Mouse (Mus musculus) large intestine, adult 2 months (tissue): Measurements from ENCODE around the gene Dnah11. TPM values are rescaled to one million over a fixed set of nuclear protein-coding genes. Genes with fewer than 3 reads are reported as not detected.
A peak's percentile ranks its signal among the peaks of the same experiment; 100 is the strongest.
"Not testable (repeated sequence)": the region's sequence is repeated elsewhere in the genome, so short reads cannot be mapped to it uniquely, and the experiment has no call there.

Source experiments
- DNase-seq: peaks from one replicate; pipeline ENCODE4 v3.0.0-alpha.2; 2012; ENCODE audit warnings: low read depth, low spot score
- WGBS: fragments of 180-500 bp; shearing (Covaris S2); methylation state at CpG from one replicate; pipeline ENCODE4 v1.1.7; 2018; 5-methylcytosine and 5-hydroxymethylcytosine counted together
- polyA plus RNA-seq: library from polyadenylated mRNA; depleted of rRNA; stranded (reverse); fragments of >200 nt; gene quantifications from 2 replicates; pipeline ENCODE4 v1.2.3, GENCODE M21; 2012

The Dnah11 gene
- polyA plus RNA-seq, 1 experiment, result 0.01 TPM

GRCm38 (mm10) chr12:118011921-118012320 is 186.9 kb downstream of the Dnah11 start:
- WGBS, result 82% methylated on average over 8 of the region's 8 CpGs

DNA sequence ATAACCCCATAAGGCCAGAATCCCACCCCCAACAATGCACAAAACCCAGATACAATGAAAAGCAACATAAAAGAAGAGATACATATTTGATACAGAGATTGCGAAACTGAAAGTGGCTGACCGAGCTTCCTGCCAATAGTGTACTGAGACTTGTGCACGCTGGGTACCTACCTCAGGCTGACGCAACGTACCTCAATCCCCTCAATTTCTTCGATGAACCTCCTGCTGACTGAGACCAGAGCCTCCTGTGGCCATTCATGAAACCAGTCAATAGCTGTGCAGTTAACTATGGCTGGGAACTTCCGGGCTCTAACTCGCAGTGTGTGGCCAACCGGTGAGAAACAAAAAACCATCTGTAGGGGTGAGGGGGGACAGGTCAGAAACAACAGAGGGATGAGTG is 203.9 kb downstream of the Dnah11 start:
- 59% methylated on average over 9 of the region's 9 CpGs for WGBS
- DNase-seq, result no peak

More at GRCm38 (mm10) chr12:118011921-118012320, 186.9 kb downstream of the Dnah11 start:
- DNase-seq, result no peak

DNA sequence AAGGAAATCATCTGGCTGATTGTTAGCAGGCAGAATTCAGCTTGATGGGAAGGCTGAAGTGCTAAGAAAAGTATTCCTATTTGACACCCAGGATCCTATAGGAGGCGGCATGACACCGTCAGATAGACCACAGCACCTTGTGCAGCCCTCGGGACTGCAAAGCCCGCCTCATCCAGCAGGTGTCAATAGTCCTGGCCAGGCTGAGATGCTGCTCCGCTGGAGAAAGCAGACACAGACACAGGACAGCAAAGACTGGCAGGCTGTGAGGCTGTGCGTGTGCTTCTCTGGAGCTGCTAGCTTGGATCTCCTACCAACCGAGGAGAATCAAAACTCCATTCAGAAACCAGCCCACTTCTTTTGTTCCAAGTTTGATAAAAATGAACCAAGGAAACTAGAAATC is 205.3 kb downstream of the Dnah11 start:
- DNase-seq, result peak; percentile 52
- WGBS, result 1% methylated on average over 7 of the region's 7 CpGs

- DNase-seq, result no peak
- WGBS, result 33% methylated on average over 11 of the region's 11 CpGs
These were observed 209.6 kb downstream of the Dnah11 start for GRCm38 (mm10) chr12:117989018-117989828.

GRCm38 (mm10) chr12:117980315-117980714 is 218.5 kb downstream of the Dnah11 start:
- DNase-seq, result no peak
- WGBS, result 69% methylated on average over 3 of the region's 3 CpGs

DNA sequence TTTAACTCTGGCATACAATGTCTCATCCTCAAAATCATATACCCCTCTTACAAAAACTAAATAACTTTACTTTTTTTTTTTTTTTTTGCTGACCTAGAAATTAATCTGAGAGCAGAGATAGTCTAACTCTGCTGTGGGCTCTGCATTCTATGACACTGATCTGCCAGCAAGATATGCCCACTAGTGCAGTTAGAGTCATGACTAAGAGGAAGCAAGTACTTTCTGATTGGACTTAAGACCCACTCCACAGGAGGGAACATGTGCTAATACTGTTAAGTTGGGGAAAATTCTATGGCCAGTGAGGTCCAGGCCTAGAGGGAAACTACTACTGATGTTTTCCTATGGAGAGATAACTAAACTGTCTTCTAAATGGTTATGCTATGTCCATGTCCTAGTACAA is 225.1 kb downstream of the Dnah11 start:
- DNase-seq, result no peak

GRCm38 (mm10) chr12:117962698-117963097 is 236.1 kb downstream of the Dnah11 start:
- WGBS, result 63% methylated on average over 2 of the region's 2 CpGs
- DNase-seq, result no peak

GRCm38 (mm10) chr12:117959213-117959612 is 239.6 kb downstream of the Dnah11 start:
- DNase-seq, result no peak

GRCm38 (mm10) chr12:117946823-117947704 is 251.8 kb downstream of the Dnah11 start:
- 30% methylated on average over 5 of the region's 5 CpGs for WGBS
- DNase-seq, result no peak

- no peak for DNase-seq
- WGBS, result 43% methylated on average over 7 of the region's 7 CpGs
These were observed 256.9 kb downstream of the Dnah11 start for GRCm38 (mm10) chr12:117941947-117942346.

DNA sequence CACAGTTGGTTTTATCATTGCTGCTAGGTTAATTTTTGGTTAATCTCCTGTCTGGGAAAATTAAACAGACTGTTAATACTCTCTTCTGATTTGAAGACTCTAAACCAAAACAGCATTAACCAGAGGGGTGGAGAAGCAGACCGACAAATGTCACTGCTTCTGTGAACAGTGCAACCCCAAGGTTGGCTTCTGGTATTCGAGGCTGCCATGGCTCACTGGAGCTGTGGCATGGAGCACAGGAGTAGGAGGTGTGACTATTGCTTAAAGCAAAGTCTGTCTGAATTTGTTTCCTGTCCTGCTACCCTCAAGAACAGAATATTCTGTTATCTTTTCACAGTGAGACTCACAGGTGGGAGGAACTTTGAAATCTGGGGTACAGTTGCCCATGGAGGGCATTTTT is 260.6 kb downstream of the Dnah11 start:
- WGBS, result 57% methylated on average over 2 of the region's 2 CpGs
- no peak for DNase-seq

DNA sequence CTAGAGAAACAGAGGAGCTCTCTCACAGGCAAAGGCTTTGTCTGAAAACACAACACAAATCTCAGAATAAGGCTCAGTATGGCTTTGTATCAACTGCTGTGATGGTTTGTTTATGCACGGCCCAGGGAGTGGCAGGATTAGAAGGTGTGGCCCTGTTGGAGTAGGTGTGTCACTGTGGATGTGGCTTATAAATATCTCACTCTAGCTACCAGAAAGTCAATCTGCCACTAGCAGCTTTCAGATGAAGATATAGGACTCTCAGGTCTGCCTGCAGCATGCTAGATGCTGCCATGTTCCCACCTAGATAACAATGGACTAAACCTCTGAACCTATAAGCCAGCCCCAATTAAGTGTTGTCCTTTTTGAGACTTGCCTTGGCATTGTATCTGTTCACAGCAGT is 266.8 kb downstream of the Dnah11 start:
- whole genome bisulfite sequencing, result 27% methylated on average over 1 of the region's 1 CpGs
- no peak for DNase-seq

DNA sequence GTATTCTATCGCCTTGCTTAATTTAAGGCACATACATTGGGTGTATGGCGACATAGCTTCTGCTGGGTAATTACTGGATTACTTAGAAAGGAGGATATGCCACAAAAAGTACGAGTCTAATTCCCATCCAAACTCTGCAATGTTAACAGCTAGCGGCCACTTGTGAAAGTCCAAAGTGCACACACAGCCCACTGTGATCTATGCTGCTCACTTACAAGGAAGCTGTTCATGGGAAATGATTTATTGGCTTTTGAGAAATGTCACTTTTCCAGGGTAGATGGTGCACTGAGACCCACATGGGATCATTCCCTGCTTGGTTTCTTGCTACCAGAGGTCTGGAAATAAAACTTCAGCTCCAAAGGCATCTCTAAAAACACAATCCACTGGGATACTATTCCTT is 269.1 kb downstream of the Dnah11 start:
- DNase-seq, result no peak
- 48% methylated on average over 4 of the region's 4 CpGs for WGBS

GRCm38 (mm10) chr12:117915826-117916588 is 282.8 kb downstream of the Dnah11 start:
- WGBS, result 60% methylated on average over 10 of the region's 10 CpGs
- DNase-seq, result no peak

GRCm38 (mm10) chr12:117914613-117915245 is 284.1 kb downstream of the Dnah11 start:
- DNase-seq, result no peak
- WGBS, result 48% methylated on average over 10 of the region's 10 CpGs

- 67% methylated on average over 1 of the region's 1 CpGs for WGBS
- no peak for DNase-seq
These were observed 287.4 kb downstream of the Dnah11 start for GRCm38 (mm10) chr12:117911396-117911795.

GRCm38 (mm10) chr12:117905232-117905840 is 293.5 kb downstream of the Dnah11 start:
- WGBS, result 75% methylated on average over 4 of the region's 4 CpGs
- DNase-seq, result not testable (repeated sequence)

- DNase-seq, result no peak
- WGBS, result 85% methylated on average over 8 of the region's 8 CpGs
These were observed 295.2 kb downstream of the Dnah11 start for GRCm38 (mm10) chr12:117903671-117904070.

DNA sequence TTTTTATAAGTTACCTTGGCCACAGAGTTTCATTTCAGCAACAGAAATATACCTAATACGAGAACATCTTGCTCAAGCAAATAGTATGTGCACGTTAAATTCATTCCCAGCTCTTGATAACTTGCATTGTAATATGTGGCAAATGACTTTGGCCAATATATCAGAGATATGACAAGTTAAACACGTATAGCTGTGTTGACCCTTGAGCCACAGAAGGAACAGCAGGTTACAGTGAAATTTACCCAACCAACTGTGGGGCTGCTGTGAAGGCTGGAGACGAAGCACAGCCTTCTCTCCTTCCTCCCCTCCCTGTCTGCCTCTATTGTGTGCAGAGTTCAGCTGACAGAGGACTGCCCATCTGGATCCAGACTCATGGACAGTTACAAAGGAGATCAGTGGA is 297.5 kb downstream of the Dnah11 start:
- WGBS, result 39% methylated on average over 2 of the region's 4 CpGs
- DNase-seq, result not testable (repeated sequence)
